Mouse (Mus musculus) gastrocnemius, adult 18-20 months (tissue): ENCODE data around the gene Cpxm1. TPM values are rescaled to one million over a fixed set of nuclear protein-coding genes. Genes with fewer than 3 reads are reported as not detected.

Experiments used
- total RNA-seq, 2 experiments: library from RNA; stranded (reverse); gene quantifications; 2 replicates each; pipeline ENCODE4 v1.2.3; 2021

Gene Cpxm1
- total RNA-seq, 2 experiments from 2014 or later = 2.2 to 2.4 TPM

Other genes starting within 250 kb of the Cpxm1 start
- gene Snrpb, start 218.2 kb downstream of the Cpxm1 start, total RNA-seq = 100 to 1,000 TPM; 122 to 131 TPM
- gene Tmc2, start 202.4 kb downstream of the Cpxm1 start, total RNA-seq = not detected
- 10 to 100 TPM; 23.8 to 29.5 TPM for gene Nop56, start 123.1 kb downstream of the Cpxm1 start, total RNA-seq
- 100 to 1,000 TPM; 450 to 457 TPM for gene Idh3b, start 113.0 kb downstream of the Cpxm1 start, total RNA-seq
- under 1 TPM; 0.27 to 0.43 TPM for gene Ebf4, start 102.4 kb downstream of the Cpxm1 start, total RNA-seq
- not detected for gene Gm28372, start 7.7 kb upstream of the Cpxm1 start, total RNA-seq
- gene 1700020A23Rik, start 7.7 kb upstream of the Cpxm1 start, total RNA-seq = not detected
- gene Tmem239, start 8.9 kb upstream of the Cpxm1 start, total RNA-seq = not detected
- 10 to 100 TPM; 17.6 to 19.2 TPM for gene Vps16, start 26.8 kb upstream of the Cpxm1 start, total RNA-seq
- 1 to 10 TPM; 4.2 to 4.8 TPM for gene Pced1a, start 27.1 kb upstream of the Cpxm1 start, total RNA-seq
- 10 to 100 TPM; 14.8 to 18.9 TPM for gene Ptpra, start 52.7 kb upstream of the Cpxm1 start, total RNA-seq
- gene Mrps26, start 166.2 kb upstream of the Cpxm1 start, total RNA-seq = 10 to 100 TPM; 45.8 to 46.0 TPM
- gene Oxt, start 178.6 kb upstream of the Cpxm1 start, total RNA-seq = not detected
- not detected for gene Avp, start 185.0 kb upstream of the Cpxm1 start, total RNA-seq
- gene Fastkd5, start 232.5 kb upstream of the Cpxm1 start, total RNA-seq = 1 to 10 TPM; 5.8 to 6.2 TPM
- 1 to 10 TPM; 5.2 TPM for gene Ubox5, start 232.5 kb upstream of the Cpxm1 start, total RNA-seq
- 1 to 10 TPM; 2.3 to 3.2 TPM for gene Lzts3, start 245.2 kb upstream of the Cpxm1 start, total RNA-seq